Mouse (Mus musculus) thymus, adult 2 months (tissue): ENCODE measurements around the gene Disc1. TPM values are rescaled to one million over a fixed set of nuclear protein-coding genes. Genes with fewer than 3 reads are reported as not detected.

Experiments used
- DNase-seq: peaks from one replicate; pipeline ENCODE4 v3.0.0; 2021
- H3K27ac ChIP-seq: fragments of 200-500 bp; 2 replicates; pipeline ENCODE4 v1.5.1; 2012; ENCODE audit warnings: low read length, control low read depth; ENCODE audit not compliant: control insufficient read depth, insufficient read depth
- H3K27me3 ChIP-seq: fragments of 200-500 bp; 2 replicates; pipeline ENCODE4 v1.6.1; 2012; ENCODE audit warnings: mild to moderate bottlenecking, low read length, moderate library complexity, mixed read lengths; ENCODE audit not compliant: control insufficient read depth, insufficient read depth
- H3K36me3 ChIP-seq: fragments of 200-500 bp; 2 replicates; pipeline ENCODE4 v1.6.1; 2012; ENCODE audit warnings: mild to moderate bottlenecking, low read length, moderate library complexity; ENCODE audit not compliant: control insufficient read depth, insufficient read depth
- H3K4me1 ChIP-seq: fragments of 200-500 bp; replicated peaks from 2 replicates; pipeline ENCODE4 v1.6.1; 2012; ENCODE audit warnings: low read length; ENCODE audit not compliant: control insufficient read depth, insufficient read depth
- H3K4me3 ChIP-seq: fragments of 200-500 bp; 2 replicates; pipeline ENCODE4 v1.5.1; 2012; ENCODE audit warnings: mild to moderate bottlenecking, low read length, control low read depth, moderate library complexity; ENCODE audit not compliant: control insufficient read depth, insufficient read depth
- CTCF ChIP-seq: fragments of 200-500 bp; IDR thresholded peaks from 2 replicates; pipeline ENCODE4 v1.5.1; 2012; ENCODE audit warnings: mild to moderate bottlenecking, control low read depth, low read length, moderate library complexity, borderline replicate concordance; ENCODE audit not compliant: control insufficient read depth, poor library complexity, insufficient read depth; ENCODE audit errors: extremely low read depth
- POLR2A ChIP-seq: fragments of 200-500 bp; IDR thresholded peaks from 2 replicates; pipeline ENCODE4 v1.6.1; 2012; ENCODE audit warnings: mild to moderate bottlenecking, low read length, control low read depth, moderate library complexity; ENCODE audit not compliant: control insufficient read depth, poor library complexity, insufficient read depth; ENCODE audit errors: extremely low read depth
- WGBS: fragments of 180-500 bp; shearing (Covaris S2); methylation state at CpG from one replicate; pipeline ENCODE4 v1.1.7; 2018; 5-methylcytosine and 5-hydroxymethylcytosine counted together
- polyA plus RNA-seq: library from polyadenylated mRNA; depleted of rRNA; stranded (reverse); fragments of >200 nt; gene quantifications from 2 replicates; pipeline ENCODE4 v1.2.3, GENCODE M21; 2012

Gene Disc1
- polyA plus RNA-seq, 1 experiment = 0.74 TPM

GRCm38 (mm10) chr8:125069733-125070132, 15.7 kb downstream of the Disc1 start:
- no peak overlapping the region for H3K27ac ChIP-seq
- no peaks in the 10 kb centered on the region for H3K36me3 ChIP-seq
- TF ChIP-seq CTCF (no peak), POLR2A (no peak)
- WGBS = 92% methylated on average over 6 of the region's 6 CpGs
- H3K4me1 ChIP-seq = peaks cover 18% of the 10 kb centered on the region
- H3K4me3 ChIP-seq = no peak overlapping the region
- no peaks in the 10 kb centered on the region for H3K27me3 ChIP-seq
- DNase-seq = no peak

DNA sequence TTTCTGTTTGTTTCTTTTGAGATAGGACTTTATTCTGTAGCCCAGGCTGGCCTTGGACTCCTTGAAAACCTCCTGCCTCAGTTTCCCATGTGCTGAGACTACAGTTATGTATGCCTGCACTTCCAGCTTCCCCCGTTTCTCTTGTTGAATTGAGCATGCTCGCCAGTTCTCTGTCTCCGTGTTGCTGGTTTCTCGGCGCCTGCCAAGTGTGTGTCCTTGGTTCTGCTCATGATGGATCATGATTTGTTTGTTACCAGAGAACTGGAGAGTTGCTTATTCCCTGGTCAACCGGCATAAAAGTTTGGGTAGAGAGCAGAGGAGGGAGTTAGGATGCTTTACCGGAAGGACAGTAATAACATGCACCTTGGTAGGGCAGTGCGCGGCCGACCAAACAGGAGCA, 20.1 kb downstream of the Disc1 start:
- TF ChIP-seq POLR2A (no peak), CTCF (no peak)
- no peaks in the 10 kb centered on the region for H3K36me3 ChIP-seq
- 97% methylated on average over 10 of the region's 10 CpGs for WGBS
- no peak overlapping the region for H3K27ac ChIP-seq
- no peaks in the 10 kb centered on the region for H3K4me1 ChIP-seq
- H3K4me3 ChIP-seq = no peak overlapping the region
- H3K27me3 ChIP-seq = no peaks in the 10 kb centered on the region
- DNase-seq = no peak

GRCm38 (mm10) chr8:125074581-125074980, 20.6 kb downstream of the Disc1 start:
- H3K27me3 ChIP-seq = no peaks in the 10 kb centered on the region
- H3K36me3 ChIP-seq = no peaks in the 10 kb centered on the region
- TF ChIP-seq CTCF (no peak), POLR2A (no peak)
- no peak for DNase-seq
- 96% methylated on average over 2 of the region's 2 CpGs for WGBS
- H3K4me3 ChIP-seq = no peak overlapping the region
- H3K4me1 ChIP-seq = no peaks in the 10 kb centered on the region
- no peak overlapping the region for H3K27ac ChIP-seq

GRCm38 (mm10) chr8:125075389-125075788, 21.4 kb downstream of the Disc1 start:
- 95% methylated on average over 4 of the region's 4 CpGs for WGBS
- H3K4me1 ChIP-seq = peaks cover 3% of the 10 kb centered on the region
- H3K4me3 ChIP-seq = no peak overlapping the region
- no peaks in the 10 kb centered on the region for H3K27me3 ChIP-seq
- DNase-seq = no peak
- H3K27ac ChIP-seq = no peak overlapping the region
- TF ChIP-seq CTCF (no peak), POLR2A (no peak)
- no peaks in the 10 kb centered on the region for H3K36me3 ChIP-seq

DNA sequence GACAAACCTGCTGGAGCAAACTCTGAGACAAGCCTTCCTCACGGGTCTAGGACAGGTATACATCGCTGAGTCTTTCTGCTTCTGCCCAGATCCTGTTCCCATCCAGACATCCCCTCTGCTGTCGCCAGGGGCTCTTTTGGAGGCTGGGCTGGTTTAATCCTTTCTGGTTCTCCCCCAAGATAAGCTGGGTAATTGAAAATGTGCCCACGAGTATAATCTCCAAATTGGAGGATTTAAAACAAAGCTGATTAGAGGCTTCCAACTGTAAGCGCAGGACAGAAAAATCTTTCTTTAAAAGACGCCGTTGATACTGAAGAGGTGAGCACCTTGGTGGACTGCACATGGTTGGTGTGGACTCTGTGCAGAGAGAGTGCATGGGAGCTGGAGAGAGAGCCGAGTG, 23.3 kb downstream of the Disc1 start:
- Histone ChIP-seq H3K4me1 (peaks cover 15% of the 10 kb centered on the region), H3K27me3 (no peaks in the 10 kb centered on the region), H3K36me3 (no peaks in the 10 kb centered on the region), H3K27ac (no peak overlapping the region), H3K4me3 (no peak overlapping the region)
- DNase-seq = no peak
- no peak for TF ChIP-seq CTCF
- TF ChIP-seq POLR2A = no peak
- WGBS = 96% methylated on average over 8 of the region's 8 CpGs

DNA sequence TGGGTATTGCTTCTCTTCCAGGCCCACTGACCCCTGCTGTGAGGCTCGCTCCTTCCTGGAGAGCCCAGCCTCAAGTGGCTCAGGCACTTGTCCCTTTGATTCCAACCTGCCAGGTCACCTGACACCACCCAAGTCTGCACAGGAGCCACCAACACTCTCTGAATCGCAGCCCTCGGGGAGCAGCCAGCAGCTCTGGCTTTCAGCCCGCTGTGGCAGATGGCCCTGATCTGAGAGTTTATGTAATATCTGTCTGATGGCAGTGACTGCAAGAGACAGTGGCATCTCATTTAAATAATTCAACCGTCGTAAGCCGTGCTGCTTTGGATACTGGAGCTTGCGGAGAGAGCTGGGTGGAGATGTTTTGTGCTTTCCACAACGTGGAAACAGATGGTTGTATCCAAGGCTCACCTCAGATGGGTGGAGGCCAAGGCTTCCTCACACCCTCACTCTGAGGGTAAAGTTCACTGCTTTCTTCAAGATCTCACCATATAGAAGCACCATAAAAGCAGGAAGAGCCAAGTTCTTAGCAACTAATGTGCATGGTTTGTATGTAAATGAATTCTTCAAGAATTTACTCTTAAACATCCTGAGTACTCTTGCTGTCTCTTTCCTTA, 24.9 kb downstream of the Disc1 start:
- 85% methylated on average over 9 of the region's 9 CpGs for WGBS
- TF ChIP-seq POLR2A = no peak
- TF ChIP-seq CTCF = no peak
- H3K36me3 ChIP-seq = no peaks in the 10 kb centered on the region
- peaks cover 21% of the 10 kb centered on the region for H3K4me1 ChIP-seq
- H3K27me3 ChIP-seq = no peaks in the 10 kb centered on the region
- H3K27ac ChIP-seq = no peak overlapping the region
- H3K4me3 ChIP-seq = no peak overlapping the region
- no peak for DNase-seq
